Mouse (Mus musculus) embryonic fibroblast, embryonic 13.5 days (primary cell): ENCODE measurements around the gene Fam45a.

Experiments used
- CTCF ChIP-seq: IDR thresholded peaks from 2 replicates; pipeline ENCODE4 v1.5.1; 2011; ENCODE audit warnings: mild to moderate bottlenecking, control low read depth, low read length, moderate library complexity, borderline replicate concordance; ENCODE audit not compliant: insufficient read depth
- POLR2A ChIP-seq: IDR thresholded peaks from 2 replicates; pipeline ENCODE4 v1.6.1; 2011; ENCODE audit warnings: low read depth, mild to moderate bottlenecking, control low read depth, low read length, moderate library complexity

DNA sequence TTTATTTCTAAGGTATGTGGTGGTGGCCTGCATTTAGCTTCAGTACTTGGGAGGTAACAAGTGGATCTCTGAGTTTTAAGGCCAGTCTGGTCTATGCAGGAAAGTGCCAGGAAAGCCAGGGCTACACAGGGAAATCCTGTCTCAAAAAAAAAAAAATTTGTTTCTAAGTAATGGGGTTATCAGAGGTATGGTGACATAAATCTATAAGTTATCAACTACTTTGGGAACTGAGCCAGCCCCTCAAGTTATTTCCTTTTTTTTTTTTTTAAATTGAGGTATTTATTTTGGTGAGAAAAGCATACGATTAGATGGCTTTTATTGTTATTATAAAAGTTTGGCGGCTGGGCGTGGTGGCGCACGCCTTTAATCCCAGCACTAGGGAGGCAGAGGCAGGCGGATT, 1.7 kb downstream of the Fam45a start:
- TF ChIP-seq CTCF, result no peak
- no peak for TF ChIP-seq POLR2A
